Mouse (Mus musculus) ES-Bruce4 (cell line): ENCODE data around the gene Snapc3.

Experiments
- CTCF ChIP-seq: IDR thresholded peaks from one replicate; pipeline ENCODE4 v1.8.1; 2011; ENCODE audit warnings: low read depth, low read length
- POLR2A ChIP-seq: IDR thresholded peaks from one replicate; pipeline ENCODE4 v1.8.1; 2011; ENCODE audit warnings: low read length; ENCODE audit not compliant: insufficient read depth

GRCm38 (mm10) chr4:83428845-83429244, 11.3 kb downstream of the Snapc3 start:
- TF ChIP-seq POLR2A (no peak), CTCF (peak; percentile 33)
